Mouse (Mus musculus) thymus, adult 2 months (tissue): ENCODE measurements around the gene Tnrc6b.

Experiments used
- CTCF ChIP-seq: fragments of 200-500 bp; IDR thresholded peaks from 2 replicates; pipeline ENCODE4 v1.5.1; 2012; ENCODE audit warnings: mild to moderate bottlenecking, control low read depth, low read length, moderate library complexity, borderline replicate concordance; ENCODE audit not compliant: control insufficient read depth, poor library complexity, insufficient read depth; ENCODE audit errors: extremely low read depth
- POLR2A ChIP-seq: fragments of 200-500 bp; IDR thresholded peaks from 2 replicates; pipeline ENCODE4 v1.6.1; 2012; ENCODE audit warnings: mild to moderate bottlenecking, low read length, control low read depth, moderate library complexity; ENCODE audit not compliant: control insufficient read depth, poor library complexity, insufficient read depth; ENCODE audit errors: extremely low read depth

DNA sequence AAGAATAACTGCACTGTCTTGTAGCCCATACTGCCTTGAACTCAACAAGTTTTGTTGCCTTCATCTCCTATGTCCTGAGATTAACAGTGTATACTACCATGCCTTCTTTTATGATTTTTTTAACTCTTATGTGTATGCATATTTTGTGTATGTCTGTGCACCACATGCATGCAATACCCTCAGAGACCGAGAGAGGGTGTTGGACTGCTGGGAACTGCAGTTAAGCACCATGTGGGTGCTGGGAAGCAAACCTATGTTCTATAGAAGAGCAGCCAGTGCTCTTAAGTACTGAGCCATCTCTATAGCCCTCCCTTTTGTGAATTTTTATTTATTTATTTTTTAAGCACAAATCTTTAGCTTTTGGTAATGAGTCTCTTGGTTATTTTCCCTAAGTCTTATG, 202.7 kb downstream of the Tnrc6b start:
- TF ChIP-seq CTCF = no peak
- no peak for TF ChIP-seq POLR2A
